Mouse (Mus musculus): Measurements from ENCODE around the gene Cyp27b1.

GRCm38 (mm10) chr10:127080901-127081780 lies 33.1 kb downstream of the Cyp27b1 start:
- TF ChIP-seq CTCF (conservative IDR thresholded peaks at IDR 0.05; ENCODE audit: low read length) (no peak), POU5F1 (IDR thresholded peaks at IDR 0.05; ENCODE audit: borderline replicate concordance, low read length) (no peak), NANOG (IDR thresholded peaks at IDR 0.05; ENCODE audit: borderline replicate concordance, low read length) (no peak)

Measured in E14TG2a.4 (cell line).